Mouse (Mus musculus) forebrain, embryonic 14.5 days (tissue): Measurements from ENCODE around the gene Ppif. TPM values are rescaled to one million over a fixed set of nuclear protein-coding genes. Genes with fewer than 3 reads are reported as not detected.

Experiments used
- ATAC-seq: fragments of 200-750 bp; cut with Nextera tagmentation; 2 replicates; pipeline ENCODE4 v1.8.0; 2017; ENCODE audit warnings: mild to moderate bottlenecking, moderate library complexity
- DNase-seq: peaks from one replicate; pipeline ENCODE4 v3.0.0-alpha.2; 2015; ENCODE audit warnings: low spot score
- H3K27ac ChIP-seq: fragments of 300-500 bp; sonication (generic); 2 replicates; pipeline ENCODE4 v1.5.1; 2014; ENCODE audit warnings: low read depth, mild to moderate bottlenecking, control low read depth, low read length, moderate library complexity
- H3K27me3 ChIP-seq: fragments of 300-500 bp; sonication (generic); replicated peaks from 2 replicates; pipeline ENCODE4 v1.6.1; 2014; ENCODE audit warnings: low read length, control low read depth, mixed read lengths; ENCODE audit not compliant: control insufficient read depth, insufficient read depth
- H3K36me3 ChIP-seq: fragments of 300-500 bp; sonication (generic); 2 replicates; pipeline ENCODE4 v1.6.1; 2014; ENCODE audit warnings: low read length, control low read depth; ENCODE audit not compliant: control insufficient read depth, insufficient read depth
- H3K4me1 ChIP-seq: fragments of 300-500 bp; sonication (generic); 2 replicates; pipeline ENCODE4 v1.6.1; 2014; ENCODE audit warnings: antibody characterized with exemption, low read length, control low read depth; ENCODE audit not compliant: control insufficient read depth, insufficient read depth
- H3K4me2 ChIP-seq: fragments of 300-500 bp; sonication (generic); 2 replicates; pipeline ENCODE4 v1.6.1; 2014; ENCODE audit warnings: mild to moderate bottlenecking, control low read depth, low read length
- H3K4me3 ChIP-seq: fragments of 300-500 bp; sonication (generic); 2 replicates; pipeline ENCODE4 v1.5.1; 2014; ENCODE audit warnings: low read depth, low read length, control low read depth
- H3K9ac ChIP-seq: fragments of 300-500 bp; sonication (generic); 2 replicates; pipeline ENCODE4 v1.6.1; 2014; ENCODE audit warnings: mild to moderate bottlenecking, low read length, control low read depth, moderate library complexity
- H3K9me3 ChIP-seq: fragments of 300-500 bp; sonication (generic); replicated peaks from 2 replicates; pipeline ENCODE4 v1.6.1; 2016; ENCODE audit warnings: low read length, control low read depth, mixed read lengths; ENCODE audit not compliant: control insufficient read depth
- WGBS: fragments of 180-500 bp; shearing (Covaris S2); extraction: QIAGEN DNeasy Blood & Tissue Kit; methylation state at CpG from one replicate; pipeline ENCODE4 v1.1.7; 2014; 5-methylcytosine and 5-hydroxymethylcytosine counted together
- polyA plus RNA-seq: library from polyadenylated mRNA; unstranded; fragments of >200 nt; fragmentation: Nextera tagmentation; extraction: Ambion mirVana; gene quantifications from 2 replicates; pipeline ENCODE4 v1.2.1, GENCODE M21; 2014

Ppif gene
- polyA plus RNA-seq, 1 experiment from 2014 or later: 28.2 TPM

GRCm38 (mm10) chr14:25663649-25664309 is 30.2 kb upstream of the Ppif start:
- no peak overlapping the region for H3K9ac ChIP-seq
- 80% methylated on average over 7 of the region's 7 CpGs for WGBS
- no peak overlapping the region for H3K4me2 ChIP-seq
- no peaks in the 10 kb centered on the region for H3K4me1 ChIP-seq
- peaks cover 75% of the 10 kb centered on the region for H3K36me3 ChIP-seq
- no peak overlapping the region for H3K4me3 ChIP-seq
- no peak for ATAC-seq
- H3K27ac ChIP-seq: 0 out of 2 replicates have a peak overlapping the region, but pooled peaks have one; percentile 9
- no peaks in the 10 kb centered on the region for H3K9me3 ChIP-seq
- no peaks in the 10 kb centered on the region for H3K27me3 ChIP-seq
- no peak for DNase-seq

GRCm38 (mm10) chr14:25664310-25664695 is 29.7 kb upstream of the Ppif start:
- ATAC-seq (no peak), DNase-seq (no peak)
- H3K27me3 ChIP-seq: no peaks in the 10 kb centered on the region
- WGBS: 72% methylated on average over 7 of the region's 7 CpGs
- no peak overlapping the region for H3K4me3 ChIP-seq
- peaks cover 73% of the 10 kb centered on the region for H3K36me3 ChIP-seq
- H3K9me3 ChIP-seq: no peaks in the 10 kb centered on the region
- no peaks in the 10 kb centered on the region for H3K4me1 ChIP-seq
- no peak overlapping the region for H3K4me2 ChIP-seq
- H3K9ac ChIP-seq: no peak overlapping the region
- H3K27ac ChIP-seq: no peak overlapping the region

DNA sequence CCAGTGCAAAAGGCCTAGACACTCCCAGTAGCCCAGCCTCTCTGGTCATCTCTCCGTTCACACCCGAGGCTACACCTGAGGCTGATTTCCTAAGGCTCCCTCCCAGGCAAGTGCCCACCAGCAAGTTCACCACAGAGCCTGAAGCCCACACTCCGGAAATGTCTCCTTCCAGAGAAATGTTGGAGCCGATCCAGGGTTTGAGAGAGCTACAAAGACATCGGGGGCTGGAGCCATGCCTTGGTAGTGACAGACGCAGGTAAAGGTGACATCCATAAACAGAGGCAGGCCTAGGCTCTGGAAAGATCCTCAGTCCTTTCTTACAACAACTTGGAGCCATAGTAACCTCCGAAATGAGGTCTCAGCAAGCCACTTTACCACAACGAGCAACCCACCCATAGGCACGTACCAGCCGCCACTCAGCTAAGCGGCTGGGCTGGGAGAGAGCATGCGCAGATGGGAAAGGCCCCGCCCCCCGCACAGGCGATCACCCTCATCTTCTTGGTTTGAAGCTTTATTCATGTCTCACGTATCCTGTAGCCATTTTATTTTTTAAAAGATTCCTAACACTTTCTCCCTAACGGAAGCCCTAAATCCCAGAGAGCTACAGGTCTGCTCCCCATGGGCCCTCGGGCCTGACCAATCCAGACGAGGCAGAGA is 28.5 kb upstream of the Ppif start:
- Histone ChIP-seq H3K36me3 (peaks cover 62% of the 10 kb centered on the region), H3K4me1 (no peaks in the 10 kb centered on the region), H3K4me2 (no peak overlapping the region), H3K9me3 (no peaks in the 10 kb centered on the region), H3K27me3 (no peaks in the 10 kb centered on the region), H3K4me3 (no peak overlapping the region), H3K27ac (peak overlapping the region; percentile 57), H3K9ac (no peak overlapping the region)
- DNase-seq (peak; percentile 19), ATAC-seq (peak; percentile 38; the same call in 1 of the 2 replicates)
- 65% methylated on average over 19 of the region's 19 CpGs for WGBS

DNA sequence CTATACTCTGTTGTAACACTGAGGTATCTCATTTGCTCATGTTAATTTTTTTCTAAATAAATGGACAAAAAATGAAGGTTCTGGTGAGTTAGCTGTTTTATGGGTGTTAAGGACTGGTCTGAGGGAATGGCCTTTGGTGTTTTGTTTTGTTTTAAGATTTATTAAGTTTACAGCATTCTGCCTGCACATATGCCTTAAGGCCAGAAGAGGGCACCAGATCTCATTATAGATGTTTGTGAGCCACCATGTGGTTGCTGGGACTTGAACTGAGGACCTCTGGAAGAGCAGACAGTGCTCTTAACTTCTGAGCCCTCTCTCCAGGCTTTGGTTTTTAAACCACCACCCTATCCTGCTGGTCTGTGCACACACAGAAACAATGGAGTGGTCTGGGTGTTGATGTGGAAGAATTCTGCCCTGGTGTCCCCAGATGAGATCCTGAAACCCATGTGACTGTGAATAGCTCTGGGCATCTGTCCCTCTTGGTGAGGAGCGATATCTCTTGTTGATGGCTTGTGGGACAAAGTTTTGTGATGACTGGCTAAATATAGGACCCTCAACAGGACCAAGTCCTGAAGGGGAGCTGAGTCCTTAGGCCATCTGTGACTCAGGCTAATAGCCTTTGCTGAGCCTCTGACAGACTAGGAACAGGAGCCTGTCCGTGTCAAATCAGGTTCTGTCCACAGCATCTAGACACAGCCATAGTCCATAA is 27.1 kb upstream of the Ppif start:
- DNase-seq: peak; percentile 27
- ATAC-seq: no peak
- whole genome bisulfite sequencing: 89% methylated on average over 2 of the region's 2 CpGs

GRCm38 (mm10) chr14:25667587-25667986 is 26.4 kb upstream of the Ppif start:
- Histone ChIP-seq H3K36me3 (peaks cover 40% of the 10 kb centered on the region), H3K27ac (no peak overlapping the region), H3K27me3 (no peaks in the 10 kb centered on the region), H3K4me1 (no peaks in the 10 kb centered on the region), H3K4me3 (no peak overlapping the region), H3K4me2 (no peak overlapping the region), H3K9ac (no peak overlapping the region), H3K9me3 (no peaks in the 10 kb centered on the region)
- no peak for DNase-seq
- no peak for ATAC-seq
- WGBS: 76% methylated on average over 3 of the region's 3 CpGs

More for the DNA sequence above, 27.1 kb upstream of the Ppif start:
- Histone ChIP-seq H3K36me3 (peaks cover 48% of the 10 kb centered on the region), H3K9me3 (no peaks in the 10 kb centered on the region), H3K4me1 (no peaks in the 10 kb centered on the region), H3K27ac (no peak overlapping the region), H3K9ac (no peak overlapping the region), H3K4me2 (no peak overlapping the region), H3K27me3 (no peaks in the 10 kb centered on the region), H3K4me3 (no peak overlapping the region)

- no peaks in the 10 kb centered on the region for H3K27me3 ChIP-seq
- no peaks in the 10 kb centered on the region for H3K9me3 ChIP-seq
- H3K27ac ChIP-seq: no peak overlapping the region
- no peak overlapping the region for H3K4me2 ChIP-seq
- 81% methylated on average over 7 of the region's 7 CpGs for WGBS
- H3K36me3 ChIP-seq: no peaks in the 10 kb centered on the region
- DNase-seq (no peak), ATAC-seq (no peak)
- no peak overlapping the region for H3K9ac ChIP-seq
- H3K4me3 ChIP-seq: no peak overlapping the region
- H3K4me1 ChIP-seq: no peaks in the 10 kb centered on the region
These were observed 14.3 kb upstream of the Ppif start for GRCm38 (mm10) chr14:25679625-25680024.

DNA sequence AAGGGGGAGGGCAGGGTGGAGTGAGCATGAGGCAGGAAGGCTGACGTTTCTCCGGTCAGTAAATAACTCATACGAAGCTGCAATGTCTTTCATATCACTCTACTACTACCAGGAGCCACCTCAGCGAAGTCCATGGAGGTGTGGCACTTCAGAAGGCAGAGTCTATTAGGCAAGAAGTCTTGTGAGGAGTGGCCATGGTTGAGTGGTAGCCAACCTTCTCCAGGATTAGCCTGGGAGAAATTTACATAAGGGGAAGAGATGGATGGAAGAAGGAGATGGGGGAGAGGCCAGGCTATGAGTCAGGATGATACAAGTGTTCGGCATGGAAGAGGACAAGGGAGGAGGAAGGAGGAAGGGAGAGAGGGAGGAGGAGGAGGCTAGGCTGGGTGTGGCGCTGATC is 11.9 kb upstream of the Ppif start:
- WGBS: 77% methylated on average over 6 of the region's 6 CpGs
- H3K27me3 ChIP-seq: no peaks in the 10 kb centered on the region

DNA sequence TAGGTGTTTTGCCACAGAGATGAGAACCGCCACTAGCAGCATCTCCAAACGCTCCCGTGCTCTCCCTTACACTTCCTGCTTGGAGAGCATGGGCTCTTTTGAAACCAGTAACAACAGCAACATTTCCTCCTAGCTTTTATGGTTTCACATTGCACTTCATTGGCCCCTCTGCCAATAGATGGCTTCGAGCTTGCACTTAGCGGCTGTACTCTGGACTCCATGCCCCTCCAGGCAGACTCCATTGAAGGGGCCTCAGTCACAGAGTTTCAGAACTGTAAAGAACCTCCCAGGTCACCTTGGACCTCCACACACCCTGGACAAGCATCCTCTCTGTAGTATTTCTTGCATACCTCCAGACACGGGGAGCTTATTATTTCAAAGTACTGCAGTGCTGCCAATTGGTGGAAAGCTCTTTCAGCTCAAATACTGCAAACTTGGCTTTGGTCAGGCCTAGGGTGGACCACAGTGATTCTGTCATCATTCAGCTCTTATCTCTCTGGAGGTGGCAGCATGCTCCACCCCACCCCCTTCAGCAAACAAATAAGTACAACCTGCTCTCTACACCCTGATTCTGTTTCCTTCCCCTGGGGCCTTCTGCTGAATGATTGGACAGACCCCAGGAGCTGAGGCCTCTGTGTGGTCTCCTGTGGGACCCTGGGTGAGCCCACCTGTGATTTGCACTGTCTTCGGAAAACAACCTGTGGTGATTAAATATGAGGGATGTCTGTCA is 7.6 kb upstream of the Ppif start:
- Histone ChIP-seq H3K27me3 (no peaks in the 10 kb centered on the region), H3K4me2 (no peak overlapping the region), H3K4me3 (no peak overlapping the region), H3K27ac (no peak overlapping the region), H3K4me1 (no peaks in the 10 kb centered on the region), H3K36me3 (no peaks in the 10 kb centered on the region), H3K9me3 (no peaks in the 10 kb centered on the region), H3K9ac (no peak overlapping the region)
- DNase-seq (no peak), ATAC-seq (no peak)
- WGBS: 93% methylated on average over 7 of the region's 7 CpGs

More for the DNA sequence above, 11.9 kb upstream of the Ppif start:
- Histone ChIP-seq H3K9ac (no peak overlapping the region), H3K4me2 (no peak overlapping the region), H3K4me1 (no peaks in the 10 kb centered on the region), H3K9me3 (no peaks in the 10 kb centered on the region), H3K36me3 (no peaks in the 10 kb centered on the region), H3K4me3 (no peak overlapping the region), H3K27ac (no peak overlapping the region)
- no peak for DNase-seq
- no peak for ATAC-seq
